Mouse (Mus musculus) erythroblast, embryonic 14.5 days (primary cell): ENCODE measurements at regions not wholly inside any gene's neighbourhood (a gene's known extent, or its start where the extent isn't known, plus 50 kb on each side); places are given as distances from the start of the nearest gene placed in this dataset.

Source experiments
- GATA1 ChIP-seq: IDR thresholded peaks from 2 replicates; pipeline ENCODE4 v1.6.1; 2012; ENCODE audit warnings: low read length, inconsistent platforms, mixed read lengths
- TAL1 ChIP-seq: IDR thresholded peaks from 3 replicates; pipeline ENCODE4 v1.6.1; 2012; ENCODE audit warnings: low read length, inconsistent platforms, mixed read lengths

GRCm38 (mm10) chr14:25180126-25180525 is 278.9 kb upstream of the Zmiz1 start:
- no peak for TF ChIP-seq TAL1
- TF ChIP-seq GATA1, result no peak
